ENCODE assay signal across 10 mouse cellular contexts in genomic region chr16:11532592-11532991, GRCm38 (mm10).
DNase-seq lines count a peak whose midpoint lies in the region; ATAC-seq and TF ChIP-seq lines count a peak whose summit lies in the region.
"Had no signal": no experiment of that assay in that cellular context is flagged by ENCODE, and none has a peak within 500 bp of the region (broad histone marks: within the 10 kb centered on the region; RNA-seq: fewer than 3 reads in every experiment).

No protein-coding gene starts in this region.

- TF ChIP-seq CTCF in brain, embryonic 14.5 days (IDR thresholded peaks at IDR 0.05; ENCODE audit: borderline replicate concordance, extremely low read depth, insufficient read depth, insufficient read length): no peak

- no peak overlapping the region for H3K4me2 ChIP-seq in forebrain, embryonic 16.5 days (ENCODE audit: low read length)
- H3K4me2 ChIP-seq: liver, embryonic 15.5 days; stomach, embryonic 15.5 days had no signal

- H3K27me3 ChIP-seq in heart, embryonic 10.5 days (ENCODE audit: insufficient read depth, poor library complexity, severe bottlenecking): no peaks in the 10 kb centered on the region
- no peaks in the 10 kb centered on the region for H3K27me3 ChIP-seq in forebrain, embryonic 16.5 days (replicated peaks; ENCODE audit: control insufficient read depth, insufficient read depth, low read length)
- H3K27me3 ChIP-seq: liver, embryonic 15.5 days; stomach, embryonic 15.5 days had no signal

- H3K4me1 ChIP-seq in heart, embryonic 10.5 days: peaks cover 37% of the 10 kb centered on the region
- peaks cover 16% of the 10 kb centered on the region for H3K4me1 ChIP-seq in forebrain, embryonic 16.5 days (replicated peaks; ENCODE audit: control insufficient read depth, insufficient read depth, low read length)
- H3K4me1 ChIP-seq: liver, embryonic 15.5 days; stomach, embryonic 15.5 days had no signal

- 58% methylated on average over 8 of the region's 8 CpGs for WGBS in heart, embryonic 10.5 days
- 57% methylated on average over 8 of the region's 8 CpGs for WGBS in forebrain, embryonic 16.5 days

- H3K27ac ChIP-seq in heart, embryonic 10.5 days: no peak overlapping the region
- H3K27ac ChIP-seq in forebrain, embryonic 16.5 days (ENCODE audit: low read length): no peak overlapping the region
- H3K27ac ChIP-seq: liver, embryonic 15.5 days; stomach, embryonic 15.5 days had no signal

- intact Hi-C loops in heart, postnatal 14 days (cut with DNase I): no loop called here

- DNase-seq in heart, adult 11 months: peak; percentile 97
- DNase-seq in heart, embryonic 10.5 days (ENCODE audit: low spot score): no peak
- DNase-seq in brain, embryonic 14.5 days (ENCODE audit: low read depth): peak; percentile 80
- DNase-seq in heart, postnatal 14 days: peak; percentile 72 to 84
- DNase-seq in layer of hippocampus, postnatal 36 days: peak; percentile 20 to 26
- DNase-seq in right cerebral cortex, postnatal 4 days: peak; percentile 50
- DNase-seq in urinary bladder, postnatal 25 days (ENCODE audit: low spot score): no peak

- H3K4me3 ChIP-seq in heart, embryonic 10.5 days: no peak overlapping the region
- H3K4me3 ChIP-seq in forebrain, embryonic 16.5 days (replicated peaks; ENCODE audit: low read length): no peak overlapping the region
- H3K4me3 ChIP-seq: liver, embryonic 15.5 days; stomach, embryonic 15.5 days had no signal

- H3K9ac ChIP-seq in forebrain, embryonic 16.5 days (replicated peaks; ENCODE audit: low read depth, low read length): no peak overlapping the region
- H3K9ac ChIP-seq: liver, embryonic 15.5 days; stomach, embryonic 15.5 days had no signal

- ATAC-seq in forebrain, embryonic 16.5 days: peak; percentile 67

- H3K36me3 ChIP-seq in heart, embryonic 10.5 days: no peaks in the 10 kb centered on the region; the same call in 1 of the 2 replicates
- H3K36me3 ChIP-seq in forebrain, embryonic 16.5 days (ENCODE audit: control insufficient read depth, insufficient read depth): no peaks in the 10 kb centered on the region
- H3K36me3 ChIP-seq: liver, embryonic 15.5 days; stomach, embryonic 15.5 days had no signal

- no peak for TF ChIP-seq POLR2A in brain, embryonic 14.5 days (IDR thresholded peaks at IDR 0.05; ENCODE audit: borderline replicate concordance, extremely low read depth, insufficient read depth, insufficient read length, poor library complexity, severe bottlenecking)

- H3K9me3 ChIP-seq in heart, embryonic 10.5 days: no peaks in the 10 kb centered on the region
- no peaks in the 10 kb centered on the region for H3K9me3 ChIP-seq in forebrain, embryonic 16.5 days (ENCODE audit: control insufficient read depth, low read length)
- H3K9me3 ChIP-seq: liver, embryonic 15.5 days; stomach, embryonic 15.5 days had no signal

Comparison
In these comparisons a context has a peak if more than half of its experiments do, and no peak if none do; other contexts are left out.
1. DNase-seq: peak in heart, adult 11 months (single experiment), brain, embryonic 14.5 days (single experiment), heart, postnatal 14 days (2 of 2), layer of hippocampus, postnatal 36 days (2 of 2) and right cerebral cortex, postnatal 4 days (single experiment); none in heart, embryonic 10.5 days (single experiment) and urinary bladder, postnatal 25 days (single experiment).